Mouse (Mus musculus) midbrain, embryonic 11.5 days (tissue): ENCODE measurements around the gene Tbca. TPM values are rescaled to one million over a fixed set of nuclear protein-coding genes. Genes with fewer than 3 reads are reported as not detected.

ENCODE experiments used
- ATAC-seq: fragments of 200-750 bp; cut with Nextera tagmentation; 2 replicates; pipeline ENCODE4 v1.8.0; 2017; ENCODE audit warnings: moderate TSS enrichment, moderate library complexity; ENCODE audit not compliant: low FRiP score
- DNase-seq: peaks from one replicate; pipeline ENCODE4 v3.0.0; 2015; ENCODE audit warnings: low spot score; ENCODE audit errors: missing footprints
- H3K27ac ChIP-seq: fragments of 300-500 bp; sonication (generic); 2 replicates; pipeline ENCODE4 v1.5.1; 2014; ENCODE audit warnings: low read depth, low read length
- H3K27me3 ChIP-seq: fragments of 300-500 bp; sonication (generic); 2 replicates; pipeline ENCODE4 v1.6.1; 2014; ENCODE audit warnings: mild to moderate bottlenecking, low read length, moderate library complexity, mixed read lengths; ENCODE audit not compliant: control insufficient read depth, insufficient read depth
- H3K36me3 ChIP-seq: fragments of 300-500 bp; sonication (generic); 2 replicates; pipeline ENCODE4 v1.6.1; 2014; ENCODE audit warnings: mild to moderate bottlenecking, low read length, moderate library complexity, mixed read lengths; ENCODE audit not compliant: control insufficient read depth, insufficient read depth
- H3K4me1 ChIP-seq: fragments of 300-500 bp; sonication (generic); 2 replicates; pipeline ENCODE4 v1.6.1; 2014; ENCODE audit warnings: low read length; ENCODE audit not compliant: control insufficient read depth, insufficient read depth
- H3K4me2 ChIP-seq: fragments of 300-500 bp; sonication (generic); 2 replicates; pipeline ENCODE4 v1.6.1; 2014; ENCODE audit warnings: mild to moderate bottlenecking, moderate library complexity
- H3K4me3 ChIP-seq: fragments of 300-500 bp; sonication (generic); 2 replicates; pipeline ENCODE4 v1.5.1; 2014; ENCODE audit warnings: low read depth, low read length
- H3K9ac ChIP-seq: fragments of 300-500 bp; sonication (generic); 2 replicates; pipeline ENCODE4 v1.6.1; 2014; ENCODE audit warnings: low read length
- H3K9me3 ChIP-seq: fragments of 300-500 bp; sonication (generic); 2 replicates; pipeline ENCODE4 v1.6.1; 2016; ENCODE audit warnings: low read length; ENCODE audit not compliant: control insufficient read depth
- WGBS: fragments of 180-500 bp; shearing (Covaris S2); extraction: QIAGEN DNeasy Blood & Tissue Kit; methylation state at CpG from one replicate; pipeline ENCODE4 v1.1.7; 2014; 5-methylcytosine and 5-hydroxymethylcytosine counted together
- polyA plus RNA-seq: library from polyadenylated mRNA; unstranded; fragments of >200 nt; fragmentation: Nextera tagmentation; extraction: Ambion mirVana; gene quantifications from 2 replicates; pipeline ENCODE4 v1.2.1, GENCODE M21; 2014

The Tbca gene
- polyA plus RNA-seq, 1 experiment from 2014 or later: 249 TPM

GRCm38 (mm10) chr13:94827847-94828246, 39.1 kb downstream of the Tbca start:
- ATAC-seq: no peak
- DNase-seq: no peak
- Histone ChIP-seq H3K27me3 (no peaks in the 10 kb centered on the region), H3K27ac (no peak overlapping the region), H3K9me3 (no peaks in the 10 kb centered on the region), H3K36me3 (peaks cover 3% of the 10 kb centered on the region; the same call in 1 of the 2 replicates), H3K4me3 (no peak overlapping the region), H3K9ac (no peak overlapping the region), H3K4me1 (no peaks in the 10 kb centered on the region), H3K4me2 (no peak overlapping the region)
- WGBS: 59% methylated on average over 2 of the region's 2 CpGs

- DNase-seq (no peak), ATAC-seq (no peak)
- Histone ChIP-seq H3K4me2 (no peak overlapping the region), H3K4me1 (no peaks in the 10 kb centered on the region), H3K36me3 (peaks cover 2% of the 10 kb centered on the region; the same call in 1 of the 2 replicates), H3K27ac (no peak overlapping the region), H3K9ac (no peak overlapping the region), H3K27me3 (no peaks in the 10 kb centered on the region), H3K4me3 (no peak overlapping the region), H3K9me3 (no peaks in the 10 kb centered on the region)
- 87% methylated on average over 5 of the region's 5 CpGs for WGBS
Measured at GRCm38 (mm10) chr13:94838047-94838720, 49.5 kb downstream of the Tbca start.

- DNase-seq (no peak), ATAC-seq (no peak)
- Histone ChIP-seq H3K9ac (no peak overlapping the region), H3K4me2 (no peak overlapping the region), H3K27me3 (no peaks in the 10 kb centered on the region), H3K9me3 (no peaks in the 10 kb centered on the region), H3K27ac (no peak overlapping the region), H3K4me3 (no peak overlapping the region), H3K4me1 (no peaks in the 10 kb centered on the region), H3K36me3 (peaks cover 2% of the 10 kb centered on the region; the same call in 1 of the 2 replicates)
- WGBS: 90% methylated on average over 8 of the region's 8 CpGs
Measured at GRCm38 (mm10) chr13:94838756-94839337, 50.1 kb downstream of the Tbca start.

GRCm38 (mm10) chr13:94843236-94843635, 54.5 kb downstream of the Tbca start:
- Histone ChIP-seq H3K9ac (no peak overlapping the region), H3K27me3 (no peaks in the 10 kb centered on the region), H3K27ac (no peak overlapping the region), H3K9me3 (no peaks in the 10 kb centered on the region), H3K4me3 (no peak overlapping the region), H3K36me3 (peaks cover 2% of the 10 kb centered on the region; the same call in 1 of the 2 replicates), H3K4me1 (no peaks in the 10 kb centered on the region), H3K4me2 (no peak overlapping the region)
- ATAC-seq (no peak), DNase-seq (no peak)
- 91% methylated on average over 5 of the region's 5 CpGs for WGBS

GRCm38 (mm10) chr13:94847870-94848269, 59.2 kb downstream of the Tbca start:
- ATAC-seq: no peak
- Histone ChIP-seq H3K27me3 (peaks cover 4% of the 10 kb centered on the region; the same call in 1 of the 2 replicates), H3K4me2 (no peak overlapping the region), H3K4me1 (no peaks in the 10 kb centered on the region), H3K9me3 (no peaks in the 10 kb centered on the region), H3K4me3 (no peak overlapping the region), H3K27ac (no peak overlapping the region), H3K9ac (no peak overlapping the region), H3K36me3 (no peaks in the 10 kb centered on the region)
- no peak for DNase-seq
- 76% methylated on average over 7 of the region's 7 CpGs for WGBS

GRCm38 (mm10) chr13:94849351-94849750, 60.6 kb downstream of the Tbca start:
- Histone ChIP-seq H3K27ac (no peak overlapping the region), H3K9ac (no peak overlapping the region), H3K4me2 (no peak overlapping the region), H3K27me3 (peaks cover 9% of the 10 kb centered on the region; the same call in 1 of the 2 replicates), H3K9me3 (no peaks in the 10 kb centered on the region), H3K4me3 (no peak overlapping the region), H3K4me1 (no peaks in the 10 kb centered on the region), H3K36me3 (no peaks in the 10 kb centered on the region)
- ATAC-seq (no peak), DNase-seq (no peak)
- 84% methylated on average over 13 of the region's 13 CpGs for WGBS

GRCm38 (mm10) chr13:94858016-94858575, 69.4 kb downstream of the Tbca start:
- Histone ChIP-seq H3K4me3 (no peak overlapping the region), H3K4me2 (no peak overlapping the region), H3K9me3 (no peaks in the 10 kb centered on the region), H3K27me3 (peaks cover 64% of the 10 kb centered on the region), H3K27ac (no peak overlapping the region), H3K36me3 (no peaks in the 10 kb centered on the region), H3K9ac (no peak overlapping the region), H3K4me1 (no peaks in the 10 kb centered on the region)
- DNase-seq (no peak), ATAC-seq (no peak)
- WGBS: 63% methylated on average over 8 of the region's 8 CpGs

- Histone ChIP-seq H3K4me3 (no peak overlapping the region), H3K4me1 (no peaks in the 10 kb centered on the region), H3K4me2 (no peak overlapping the region), H3K27me3 (peaks cover 72% of the 10 kb centered on the region), H3K27ac (no peak overlapping the region), H3K36me3 (no peaks in the 10 kb centered on the region), H3K9ac (no peak overlapping the region), H3K9me3 (no peaks in the 10 kb centered on the region)
- DNase-seq (no peak), ATAC-seq (no peak)
- 87% methylated on average over 8 of the region's 8 CpGs for WGBS
Measured at GRCm38 (mm10) chr13:94859256-94859655, 70.5 kb downstream of the Tbca start.

- DNase-seq: no peak
- 69% methylated on average over 5 of the region's 5 CpGs for WGBS
Measured at GRCm38 (mm10) chr13:94862491-94863230, 74.0 kb downstream of the Tbca start.

More at GRCm38 (mm10) chr13:94862491-94863230, 74.0 kb downstream of the Tbca start:
- Histone ChIP-seq H3K4me1 (no peaks in the 10 kb centered on the region), H3K9me3 (no peaks in the 10 kb centered on the region), H3K27me3 (peaks cover 92% of the 10 kb centered on the region), H3K27ac (no peak overlapping the region), H3K36me3 (no peaks in the 10 kb centered on the region), H3K4me3 (no peak overlapping the region), H3K9ac (no peak overlapping the region), H3K4me2 (no peak overlapping the region)
- ATAC-seq: no peak
